In the genomic region with DNA sequence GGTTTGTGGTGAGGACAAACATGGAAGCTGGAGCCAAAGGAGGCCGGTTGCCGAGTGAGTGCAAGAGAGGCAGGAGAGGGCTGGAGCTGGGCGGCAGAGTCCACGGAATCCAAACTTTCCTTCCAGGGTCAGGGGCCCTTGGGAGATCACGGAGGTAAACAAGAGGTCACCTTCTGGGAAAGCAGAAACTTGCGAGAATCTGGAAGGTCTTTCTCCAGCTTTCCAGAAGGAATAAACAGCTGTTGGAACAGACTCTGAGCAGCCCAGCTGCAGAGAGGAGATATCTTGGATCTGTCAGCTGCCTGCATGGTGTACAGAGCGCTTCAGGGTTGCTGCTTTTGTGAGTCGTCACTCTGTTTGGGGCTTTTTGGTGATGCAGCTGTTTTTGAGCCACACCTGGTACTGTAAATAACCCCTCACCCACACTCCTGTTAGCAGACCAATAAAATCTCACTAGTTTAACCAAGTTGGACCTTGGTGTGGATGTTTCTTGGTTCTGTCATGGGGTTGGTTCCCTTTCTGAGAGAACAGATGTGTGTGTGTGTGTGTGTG, we compare ENCODE assay signal across 7 mouse cellular contexts. TPM values are rescaled to one million over a fixed set of nuclear protein-coding genes. Genes with fewer than 3 reads are reported as not detected.
DNase-seq lines count a peak whose midpoint lies in the region; ATAC-seq and TF ChIP-seq lines count a peak whose summit lies in the region.

No protein-coding gene starts in this region.

- no peak for TF ChIP-seq EP300 in liver, postnatal 0 days (IDR thresholded peaks at IDR 0.05; ENCODE audit: low read depth)

- ATAC-seq in common myeloid progenitor, adult 5-6 weeks (replicated peaks; ENCODE audit: low read depth, poor library complexity, severe bottlenecking) = peak; percentile 6; the same call in 1 of the 2 replicates
- peak; percentile 49 for ATAC-seq in inflammation-experienced regulatory T-cells, adult 6 months
- peak; percentile 85 for ATAC-seq in liver, postnatal 0 days
- ATAC-seq in neural tube, embryonic 14.5 days (ENCODE audit: low read depth) = peak; percentile 60; the same call in 1 of the 2 replicates
- no peak for ATAC-seq in erythroid progenitor cell, adult 5-6 weeks (replicated peaks; ENCODE audit: low FRiP score, poor library complexity, severe bottlenecking)

- H3K4me2 ChIP-seq in liver, postnatal 0 days (ENCODE audit: low read depth, low read length) = peak overlapping the region; percentile 76
- peak overlapping the region; percentile 45 for H3K4me2 ChIP-seq in neural tube, embryonic 14.5 days (ENCODE audit: low read depth, low read length)

- H3K9me3 ChIP-seq in liver, postnatal 0 days (ENCODE audit: low read length) = no peaks in the 10 kb centered on the region
- no peaks in the 10 kb centered on the region for H3K9me3 ChIP-seq in neural tube, embryonic 14.5 days (ENCODE audit: control insufficient read depth, low read length)

- H3K9ac ChIP-seq in liver, postnatal 0 days (replicated peaks) = no peak overlapping the region
- H3K9ac ChIP-seq in neural tube, embryonic 14.5 days (replicated peaks; ENCODE audit: low read depth, low read length) = no peak overlapping the region

- no peaks in the 10 kb centered on the region for H3K36me3 ChIP-seq in liver, postnatal 0 days (replicated peaks; ENCODE audit: insufficient read depth, low read length)
- H3K36me3 ChIP-seq in neural tube, embryonic 14.5 days (ENCODE audit: control insufficient read depth, insufficient read depth, low read length) = no peaks in the 10 kb centered on the region

- 37% methylated on average over 8 of the region's 8 CpGs for WGBS in liver, postnatal 0 days (ENCODE audit: insufficient replicate concordance)
- WGBS in neural tube, embryonic 14.5 days = 12% methylated on average over 8 of the region's 8 CpGs

- DNase-seq in gastrocnemius, postnatal 4 days (ENCODE audit: low spot score in 2 of 2) = peak; percentile 21 to 63
- no peak for DNase-seq in liver, postnatal 0 days
- DNase-seq in layer of hippocampus, postnatal 36 days = no peak

- H3K4me3 ChIP-seq in liver, postnatal 0 days (ENCODE audit: low read depth, low read length) = no peak overlapping the region
- H3K4me3 ChIP-seq in neural tube, embryonic 14.5 days (ENCODE audit: low read depth, low read length) = no peak overlapping the region

- no peak for TF ChIP-seq CTCF in liver, postnatal 0 days (IDR thresholded peaks at IDR 0.05; ENCODE audit: low read depth)

- H3K27me3 ChIP-seq in liver, postnatal 0 days (ENCODE audit: insufficient read depth, low read length) = no peaks in the 10 kb centered on the region
- H3K27me3 ChIP-seq in neural tube, embryonic 14.5 days (ENCODE audit: control insufficient read depth, insufficient read depth, low read length) = no peaks in the 10 kb centered on the region

- H3K27ac ChIP-seq in liver, postnatal 0 days (ENCODE audit: low read depth) = peak overlapping the region; percentile 18; the same call in 1 of the 2 replicates
- H3K27ac ChIP-seq in neural tube, embryonic 14.5 days (ENCODE audit: low read depth, low read length) = peak overlapping the region; percentile 10; the same call in 1 of the 2 replicates

- peaks cover 7% of the 10 kb centered on the region for H3K4me1 ChIP-seq in liver, postnatal 0 days (ENCODE audit: insufficient read depth)
- H3K4me1 ChIP-seq in neural tube, embryonic 14.5 days (ENCODE audit: control insufficient read depth, insufficient read depth, low read length) = 0 out of 2 replicates have a peak, but pooled peaks cover 6% of the 10 kb centered on the region

RNA-seq across cellular contexts. Expression of a gene that starts 40.7 kb away (rescaled TPM):
- 68.9 and 70.8 TPM in 2 replicates for total RNA-seq in common myeloid progenitor, adult 5-6 weeks (2017)
- 100 to 1,000 TPM; 123 to 137 TPM for total RNA-seq in gastrocnemius, postnatal 4 days (2021)
- polyA plus RNA-seq in inflammation-experienced regulatory T-cells, adult 6 months (2017; shearing (Covaris generic)) = 10 to 100 TPM; 52.6 to 72.0 (median 66.5) TPM
- polyA plus RNA-seq in liver, postnatal 0 days (2015; fragmentation: Nextera tagmentation; extraction: Ambion mirVana) = 39.6 and 43.5 TPM in 2 replicates
- 168 and 181 TPM in 2 replicates for polyA plus RNA-seq in neural tube, embryonic 14.5 days (2014; fragmentation: Nextera tagmentation; extraction: Ambion mirVana)
- total RNA-seq in layer of hippocampus, postnatal 36 days (2021) = 10 to 100 TPM; 85.9 to 99.4 TPM
- total RNA-seq in erythroid progenitor cell, adult 5-6 weeks (2015; ENCODE audit: low replicate concordance) = 84.0 and 100 TPM in 2 replicates
- 21.3 and 46.2 TPM in 2 replicates for total RNA-seq in erythroid progenitor cell, adult 5-6 weeks (2017; ENCODE audit: low replicate concordance)

RNA-seq across cellular contexts. Expression of a gene that starts 45.0 kb away (rescaled TPM):
- 29.5 and 39.6 TPM in 2 replicates for total RNA-seq in common myeloid progenitor, adult 5-6 weeks (2017)
- total RNA-seq in gastrocnemius, postnatal 4 days (2021) = under 1 TPM; 0.66 to 0.73 TPM
- not detected for polyA plus RNA-seq in inflammation-experienced regulatory T-cells, adult 6 months (2017; shearing (Covaris generic))
- polyA plus RNA-seq in liver, postnatal 0 days (2015; fragmentation: Nextera tagmentation; extraction: Ambion mirVana) = 18.9 and 21.2 TPM in 2 replicates
- 1.1 and 1.2 TPM in 2 replicates for polyA plus RNA-seq in neural tube, embryonic 14.5 days (2014; fragmentation: Nextera tagmentation; extraction: Ambion mirVana)
- under 1 TPM; 0.40 to 0.71 TPM for total RNA-seq in layer of hippocampus, postnatal 36 days (2021)
- 3.8 and 6.1 TPM in 2 replicates for total RNA-seq in erythroid progenitor cell, adult 5-6 weeks (2015; ENCODE audit: low replicate concordance)
- total RNA-seq in erythroid progenitor cell, adult 5-6 weeks (2017; ENCODE audit: low replicate concordance) = 4.4 and 4.9 TPM in 2 replicates

RNA-seq across cellular contexts. Expression of a gene that starts 57.2 kb away (rescaled TPM):
- 3.4 and 3.7 TPM in 2 replicates for total RNA-seq in common myeloid progenitor, adult 5-6 weeks (2017)
- 100 to 1,000 TPM; 103 to 106 TPM for total RNA-seq in gastrocnemius, postnatal 4 days (2021)
- 1 to 10 TPM; 2.3 to 4.8 (median 3.7) TPM for polyA plus RNA-seq in inflammation-experienced regulatory T-cells, adult 6 months (2017; shearing (Covaris generic))
- 0.59 and 0.61 TPM in 2 replicates for polyA plus RNA-seq in liver, postnatal 0 days (2015; fragmentation: Nextera tagmentation; extraction: Ambion mirVana)
- polyA plus RNA-seq in neural tube, embryonic 14.5 days (2014; fragmentation: Nextera tagmentation; extraction: Ambion mirVana) = 8.3 and 10.8 TPM in 2 replicates
- 1 to 10 TPM; 3.1 to 3.2 TPM for total RNA-seq in layer of hippocampus, postnatal 36 days (2021)
- not detected in 2 replicates for total RNA-seq in erythroid progenitor cell, adult 5-6 weeks (2015; ENCODE audit: low replicate concordance)
- under 0.01 TPM in 1 of 2 replicates, not detected in the other for total RNA-seq in erythroid progenitor cell, adult 5-6 weeks (2017; ENCODE audit: low replicate concordance)

Comparison
In these comparisons a context has a peak if more than half of its experiments do, and no peak if none do; other contexts are left out.
1. DNase-seq: peak in gastrocnemius, postnatal 4 days (2 of 2); none in liver, postnatal 0 days (single experiment) and layer of hippocampus, postnatal 36 days (0 of 2).
2. RNA of a gene that starts 57.2 kb away (total RNA-seq): 103 to 106 TPM in gastrocnemius, postnatal 4 days; 3.4 to 3.7 TPM in common myeloid progenitor, adult 5-6 weeks, 3.1 to 3.2 TPM in layer of hippocampus, postnatal 36 days and under 0.01 TPM in erythroid progenitor cell, adult 5-6 weeks; every median in the first group is over 10 times any median in the second.